Mouse (Mus musculus) kidney, postnatal 0 days (tissue): ENCODE data around the gene Cd83. TPM values are rescaled to one million over a fixed set of nuclear protein-coding genes. Genes with fewer than 3 reads are reported as not detected.
A peak's percentile ranks its signal among the peaks of the same experiment; 100 is the strongest.

Source experiments
- ATAC-seq: fragments of 200-750 bp; cut with Nextera tagmentation; replicated peaks from 2 replicates; pipeline ENCODE4 v1.8.0; 2017; ENCODE audit warnings: low read depth, moderate number of reproducible peaks, moderate TSS enrichment, moderate library complexity; ENCODE audit not compliant: low FRiP score
- DNase-seq: peaks from one replicate; pipeline ENCODE4 v3.0.0-alpha.2; 2016; ENCODE audit warnings: low spot score
- H3K27ac ChIP-seq: fragments of 300-500 bp; sonication (generic); 2 replicates; pipeline ENCODE4 v1.5.1; 2014; ENCODE audit warnings: mild to moderate bottlenecking
- H3K27me3 ChIP-seq: fragments of 300-500 bp; sonication (generic); 2 replicates; pipeline ENCODE4 v1.6.1; 2014; ENCODE audit warnings: low read length, mixed read lengths; ENCODE audit not compliant: insufficient read depth
- H3K36me3 ChIP-seq: fragments of 300-500 bp; sonication (generic); 2 replicates; pipeline ENCODE4 v1.6.1; 2014; ENCODE audit warnings: low read length, mixed read lengths; ENCODE audit not compliant: insufficient read depth
- H3K4me1 ChIP-seq: fragments of 300-500 bp; sonication (generic); replicated peaks from 2 replicates; pipeline ENCODE4 v1.6.1; 2014; ENCODE audit warnings: antibody characterized with exemption, low read length, mixed read lengths; ENCODE audit not compliant: insufficient read depth
- H3K4me2 ChIP-seq: fragments of 300-500 bp; sonication (generic); 2 replicates; pipeline ENCODE4 v1.6.1; 2014; ENCODE audit warnings: mild to moderate bottlenecking, low read length, moderate library complexity, mixed read lengths
- H3K4me3 ChIP-seq: fragments of 300-500 bp; sonication (generic); replicated peaks from 2 replicates; pipeline ENCODE4 v1.5.1; 2014; ENCODE audit warnings: low read depth, low read length
- H3K9ac ChIP-seq: fragments of 300-500 bp; sonication (generic); 2 replicates; pipeline ENCODE4 v1.6.1; 2014; ENCODE audit warnings: low read depth, low read length
- H3K9me3 ChIP-seq: fragments of 300-500 bp; sonication (generic); replicated peaks from 2 replicates; pipeline ENCODE4 v1.6.1; 2016; ENCODE audit warnings: low read length, inconsistent platforms, mixed read lengths
- CTCF ChIP-seq: IDR thresholded peaks from 2 replicates; pipeline ENCODE4 v1.5.1; 2016; ENCODE audit warnings: antibody characterized with exemption, low read depth, mild to moderate bottlenecking, moderate library complexity
- WGBS: fragments of 180-500 bp; shearing (Covaris S2); extraction: QIAGEN DNeasy Blood & Tissue Kit; methylation state at CpG from one replicate; pipeline ENCODE4 v1.1.7; 2014; 5-methylcytosine and 5-hydroxymethylcytosine counted together
- polyA plus RNA-seq: library from polyadenylated mRNA; unstranded; fragments of >200 nt; fragmentation: Nextera tagmentation; extraction: Ambion mirVana; gene quantifications from 2 replicates; pipeline ENCODE4 v1.2.1, GENCODE M21; 2015

Gene Cd83
- polyA plus RNA-seq, 1 experiment from 2014 or later: 35.8 TPM

GRCm38 (mm10) chr13:43849816-43850215, 65.2 kb downstream of the Cd83 start:
- ATAC-seq (0 out of 2 replicates have a peak, but pooled peaks have one; percentile 17), DNase-seq (peak; percentile 51)
- Histone ChIP-seq H3K27ac (no peak overlapping the region), H3K9me3 (no peaks in the 10 kb centered on the region), H3K36me3 (no peaks in the 10 kb centered on the region), H3K4me3 (no peak overlapping the region), H3K27me3 (no peaks in the 10 kb centered on the region), H3K4me1 (0 out of 2 replicates have a peak, but pooled peaks cover 8% of the 10 kb centered on the region), H3K4me2 (no peak overlapping the region), H3K9ac (no peak overlapping the region)
- TF ChIP-seq CTCF: no peak
- WGBS: 38% methylated on average over 4 of the region's 4 CpGs

GRCm38 (mm10) chr13:43851108-43851507, 66.5 kb downstream of the Cd83 start:
- 79% methylated on average over 4 of the region's 4 CpGs for WGBS
- Histone ChIP-seq H3K9ac (no peak overlapping the region), H3K9me3 (no peaks in the 10 kb centered on the region), H3K27ac (no peak overlapping the region), H3K4me3 (no peak overlapping the region), H3K4me2 (no peak overlapping the region), H3K36me3 (no peaks in the 10 kb centered on the region), H3K27me3 (no peaks in the 10 kb centered on the region), H3K4me1 (0 out of 2 replicates have a peak, but pooled peaks cover 9% of the 10 kb centered on the region)
- TF ChIP-seq CTCF: no peak
- ATAC-seq (no peak), DNase-seq (no peak)

Other genes with a start within 250 kb of the Cd83 start
- gene Mcur1, start 224.6 kb upstream of the Cd83 start, polyA plus RNA-seq: 37.0 and 37.3 TPM in 2 replicates
- 1.1 and 2.4 TPM in 2 replicates for gene Rnf182, start 169.1 kb upstream of the Cd83 start, polyA plus RNA-seq